Mouse (Mus musculus) gastrocnemius, postnatal 36 days (tissue): ENCODE data around the gene Klhl11. TPM values are rescaled to one million over a fixed set of nuclear protein-coding genes. Genes with fewer than 3 reads are reported as not detected.

Source experiments
- DNase-seq, 2 experiments: peaks; one replicate each; pipeline ENCODE4 v3.0.0; 2022
- intact Hi-C: fragments of 180-260 bp; cut with DNase I; formaldehyde crosslinking; loops from one replicate; pipeline ENCODE4 v1.15.1; 2025
- long read RNA-seq, 2 experiments: library from polyadenylated mRNA; stranded (forward); transcript quantifications; one replicate each; pipeline ENCODE4 v2.0.0; 2021
- total RNA-seq, 2 experiments: library from RNA; stranded (reverse); gene quantifications; 2 replicates each; pipeline ENCODE4 v1.2.3; 2021

Klhl11 gene
- total RNA-seq: 1 to 10 TPM; 3.3 to 3.7 TPM
- long read RNA-seq, experiment 1: 0 reads
- long read RNA-seq, experiment 2, partial matches to known transcripts: 0 of 1 reads
- long read RNA-seq, experiment 2, other reads (novel, unspliced or antisense): 1 of 1 reads

DNA sequence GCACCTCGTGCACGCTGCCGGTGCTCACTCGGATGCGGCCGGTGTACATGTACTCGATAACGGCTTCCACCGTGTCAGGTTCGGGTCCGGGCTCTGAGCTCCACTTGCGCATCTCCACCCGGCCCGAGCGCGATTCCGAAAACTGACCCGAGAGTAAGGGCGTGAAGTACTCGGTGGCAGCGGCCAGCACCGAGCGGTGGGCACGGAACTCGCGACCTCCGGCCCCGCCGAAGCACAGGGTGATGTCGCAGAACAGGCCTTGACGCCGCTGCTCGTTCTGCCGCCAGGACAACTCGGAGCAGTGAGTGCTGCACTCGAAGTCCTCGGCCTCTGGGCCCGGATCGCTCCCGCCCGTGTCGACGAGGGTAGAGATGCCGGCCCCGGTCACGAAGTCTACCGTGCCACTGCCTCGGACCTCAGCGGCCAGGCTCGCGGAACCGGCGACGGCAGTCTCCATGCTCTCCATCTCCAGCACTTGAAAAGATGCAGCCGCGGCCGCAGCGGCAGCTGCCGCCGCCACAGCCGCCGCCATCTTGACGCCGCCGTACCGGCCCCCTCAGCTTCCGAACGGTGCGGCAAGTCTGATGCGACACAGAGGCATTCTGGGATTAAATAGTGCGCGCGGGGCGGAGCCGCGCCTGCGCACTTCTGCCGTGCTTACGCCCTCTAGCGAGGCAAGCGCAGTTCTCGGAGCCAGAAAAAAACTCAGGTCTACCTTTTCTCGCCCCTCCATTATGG is at the start of gene Klhl11:
Gene Klhl11 (minus strand): TSS at position 545 of the 738 bp plus-strand sequence.
- intact Hi-C loops: loop anchor here (2.0 to 5.0 kb wide), 2 partner anchors 46 to 110 kb away; no protein-coding TSS in a partner anchor
- DNase-seq: peak; percentile 83 to 89

DNA sequence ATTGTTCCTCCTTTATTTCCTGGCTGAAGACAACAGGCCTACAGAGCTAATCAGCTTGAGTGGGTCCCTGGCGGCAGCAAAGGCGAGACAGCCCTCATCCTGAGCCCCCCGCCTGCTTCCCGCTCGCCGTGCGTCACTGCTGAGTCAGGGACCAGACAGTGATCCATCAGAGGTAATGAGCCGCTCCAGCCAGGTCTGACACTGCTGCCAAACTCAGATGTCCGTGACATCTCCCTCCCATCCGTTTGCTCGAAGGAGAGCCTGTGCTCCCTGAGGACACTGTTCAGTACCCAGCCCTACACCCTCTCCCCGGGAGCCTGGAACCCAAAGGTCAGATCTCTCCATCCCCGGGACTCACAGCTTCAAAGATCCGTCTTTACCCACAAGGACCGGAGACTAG is 48.3 kb upstream of the Klhl11 start:
- DNase-seq: no peak
- intact Hi-C loops: no loop called here

DNA sequence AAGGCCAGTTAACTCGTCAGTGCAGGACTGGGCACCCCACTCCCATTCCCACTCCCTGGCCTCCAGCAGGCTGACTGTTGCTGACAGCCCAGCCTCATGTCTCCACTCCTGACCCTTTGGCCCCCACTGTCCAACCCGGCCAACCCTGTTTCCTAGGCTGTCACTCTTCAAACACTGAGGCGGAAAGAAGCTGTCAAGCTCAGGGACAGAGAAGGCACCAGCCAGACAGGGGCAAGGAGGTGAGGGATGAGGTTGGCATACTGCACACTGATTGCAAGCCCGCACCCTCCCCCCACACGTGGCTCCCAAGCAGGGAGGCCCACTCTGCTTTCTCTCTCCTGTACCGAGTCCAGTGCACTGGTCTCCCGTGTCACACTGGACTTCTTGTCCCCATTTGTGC is 46.6 kb upstream of the Klhl11 start:
- DNase-seq: no peak

DNA sequence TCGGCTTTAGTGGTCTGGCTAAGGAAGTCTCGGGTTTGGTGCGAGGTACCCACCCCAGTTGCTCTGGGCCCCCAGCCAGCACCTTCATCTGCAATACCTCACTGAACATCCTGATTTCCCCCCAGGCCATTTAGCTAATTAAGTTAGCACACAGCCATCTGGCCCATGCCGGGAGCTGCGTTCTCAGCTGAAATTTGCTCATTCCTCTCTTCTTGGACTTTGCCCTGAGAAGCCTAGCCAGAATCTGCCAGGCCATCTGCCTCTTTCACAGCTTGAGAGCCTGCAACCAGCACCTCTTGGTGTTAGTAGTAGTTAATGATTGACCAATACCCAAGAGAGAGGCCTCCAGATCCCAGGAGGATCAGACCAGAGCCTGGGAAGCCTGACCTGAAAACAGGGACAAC is 45.6 kb upstream of the Klhl11 start:
- intact Hi-C loops: loop anchor here (5.0 kb wide), 1 partner anchor 34 kb away; no protein-coding TSS in a partner anchor
- DNase-seq: no peak

More for the DNA sequence above, 46.6 kb upstream of the Klhl11 start:
- intact Hi-C loops: loop anchor here (5.0 kb wide), 1 partner anchor 33 kb away; no protein-coding TSS in a partner anchor

DNA sequence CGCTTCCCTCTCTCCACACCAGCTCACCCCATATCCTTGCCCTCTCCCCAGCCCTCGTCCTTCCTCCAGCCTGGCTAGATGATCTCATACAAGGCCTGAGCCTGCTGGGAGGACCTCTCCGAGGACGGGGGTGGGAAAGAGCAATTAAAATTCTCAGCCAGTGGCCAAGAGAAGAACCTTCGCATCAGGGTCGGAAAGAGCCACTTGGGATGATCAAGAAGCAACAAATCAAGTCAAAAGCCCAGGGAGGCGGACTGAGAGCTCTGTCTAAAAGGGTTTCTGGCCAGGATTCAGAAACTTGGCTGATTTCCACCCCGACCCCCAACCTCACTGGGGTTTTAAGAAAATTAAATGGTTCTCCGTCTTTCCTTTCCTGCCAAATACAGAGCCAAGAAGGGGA is 43.8 kb upstream of the Klhl11 start:
- no peak for DNase-seq
- intact Hi-C loops: loop anchor here (5.0 kb wide), 1 partner anchor 36 kb away; no protein-coding TSS in a partner anchor

DNA sequence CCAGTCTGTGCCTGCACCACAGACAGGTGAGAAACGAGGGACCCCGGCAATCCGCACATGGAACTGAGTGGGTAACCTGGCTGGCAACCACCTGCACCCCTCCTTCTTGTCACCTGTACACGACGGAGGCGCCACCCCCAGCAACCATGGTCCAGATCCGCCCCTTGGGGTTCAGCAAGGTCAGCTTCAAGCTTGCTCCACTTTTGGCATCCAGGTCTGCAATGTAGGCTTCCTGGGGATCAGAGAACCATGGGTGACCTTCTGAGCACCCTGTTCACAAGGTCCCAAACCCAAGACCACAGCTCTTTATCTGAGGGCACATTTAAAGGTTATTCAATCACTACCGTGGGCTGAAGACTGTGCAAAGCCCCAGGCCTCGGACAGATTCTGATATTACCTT is 43.2 kb upstream of the Klhl11 start:
- intact Hi-C loops: loop anchor here (5.0 kb wide), 1 partner anchor 37 kb away; no protein-coding TSS in a partner anchor
- no peak for DNase-seq

DNA sequence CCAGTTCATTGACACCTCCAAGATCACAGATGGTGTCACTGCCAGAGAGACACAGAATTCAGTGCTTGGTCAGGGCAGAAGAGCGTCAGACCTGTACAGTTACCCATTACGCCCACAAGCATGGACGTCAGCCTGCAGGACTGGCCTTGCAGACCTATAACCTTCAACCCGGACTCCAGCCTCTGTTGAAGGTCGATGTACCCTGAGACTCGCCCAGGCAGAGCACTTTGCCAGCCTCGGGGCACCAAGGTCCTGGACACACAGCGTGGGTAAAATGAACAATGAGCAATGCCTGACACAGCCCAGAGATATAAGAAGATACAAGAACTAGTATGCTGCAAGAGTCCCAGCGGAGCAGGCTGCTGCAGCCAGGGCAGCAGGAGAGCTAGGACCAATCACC is 42.5 kb upstream of the Klhl11 start:
- intact Hi-C loops: loop anchor here (5.0 kb wide), 1 partner anchor 37 kb away; no protein-coding TSS in a partner anchor

DNA sequence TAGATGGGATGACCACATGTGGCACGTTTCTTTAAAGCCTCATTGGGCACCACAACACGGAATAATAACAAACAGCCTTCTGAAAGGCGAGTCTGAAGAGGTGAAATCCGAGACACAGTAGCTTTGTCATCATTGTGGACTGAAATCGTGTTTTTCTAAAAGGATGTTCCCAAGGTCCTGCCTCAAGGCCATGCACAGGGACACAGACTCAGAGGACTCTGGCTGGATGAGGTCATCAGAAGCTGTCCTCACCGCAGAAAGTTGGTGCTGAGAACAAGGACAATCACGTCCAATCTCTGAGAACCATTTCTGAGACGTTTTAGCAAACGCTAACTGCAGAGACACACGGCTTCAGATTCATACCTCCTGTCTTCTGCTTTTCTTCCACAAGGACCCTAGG is 41.2 kb upstream of the Klhl11 start:
- no peak for DNase-seq
- intact Hi-C loops: no loop called here

More for the DNA sequence above, 42.5 kb upstream of the Klhl11 start:
- DNase-seq: no peak

DNA sequence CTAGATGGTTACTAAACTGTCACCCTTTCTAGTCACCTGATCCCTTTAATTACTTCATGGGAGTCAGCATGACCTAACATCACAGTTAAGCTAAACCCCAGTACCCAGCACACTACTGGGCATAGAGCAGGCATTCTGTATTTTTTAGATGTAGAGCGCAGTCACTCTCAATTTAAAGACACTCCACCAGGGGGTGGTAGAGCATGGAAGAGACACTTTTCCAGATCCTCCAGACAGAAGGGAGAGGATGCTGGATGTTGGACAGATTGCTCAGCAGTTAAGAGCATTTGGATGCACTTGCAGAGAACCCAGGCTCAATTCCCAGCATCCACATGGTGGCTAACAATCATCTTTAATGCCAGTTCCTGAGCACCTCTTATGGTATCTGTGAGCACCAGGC is 39.8 kb upstream of the Klhl11 start:
- intact Hi-C loops: no loop called here
- no peak for DNase-seq

DNA sequence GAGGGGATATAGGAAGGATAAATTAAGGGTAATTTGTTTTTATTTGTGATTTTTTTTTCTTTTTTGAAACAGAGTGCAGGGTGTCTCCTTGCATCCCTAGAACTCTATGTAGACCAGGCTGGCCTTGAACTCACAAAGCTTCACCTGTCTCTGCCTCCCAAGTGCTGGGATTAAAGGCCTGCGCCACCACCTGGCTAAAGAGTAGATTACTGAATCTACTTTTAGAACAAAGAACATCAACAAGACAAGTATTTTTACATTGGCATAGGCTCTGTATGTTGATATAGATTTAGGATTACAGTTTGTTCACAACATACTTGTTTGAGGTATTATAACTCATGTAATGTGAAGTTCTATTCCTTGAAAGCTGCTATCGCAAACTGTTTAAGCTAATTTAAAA is 38.0 kb upstream of the Klhl11 start:
- intact Hi-C loops: no loop called here
- DNase-seq: no peak

DNA sequence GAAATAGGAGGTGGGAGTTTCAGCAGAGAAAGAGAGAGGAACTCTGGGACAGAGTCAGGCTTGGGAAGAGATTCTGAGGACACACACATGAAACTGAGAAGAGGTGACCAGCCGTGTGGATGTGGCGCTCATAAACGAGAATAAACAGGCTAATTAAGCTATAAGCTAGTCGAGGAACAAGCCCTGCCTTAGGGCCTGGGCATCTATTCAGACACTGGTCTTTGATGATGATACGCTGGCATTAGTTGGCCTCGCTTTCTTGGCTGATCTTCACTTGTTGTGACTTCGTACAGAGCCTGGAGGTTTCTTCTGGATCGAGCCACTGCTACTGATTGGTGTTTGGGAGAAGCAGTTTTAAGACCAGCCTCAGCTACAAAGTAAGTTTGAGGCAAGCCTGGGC is 33.5 kb upstream of the Klhl11 start:
- no peak for DNase-seq
- intact Hi-C loops: no loop called here

DNA sequence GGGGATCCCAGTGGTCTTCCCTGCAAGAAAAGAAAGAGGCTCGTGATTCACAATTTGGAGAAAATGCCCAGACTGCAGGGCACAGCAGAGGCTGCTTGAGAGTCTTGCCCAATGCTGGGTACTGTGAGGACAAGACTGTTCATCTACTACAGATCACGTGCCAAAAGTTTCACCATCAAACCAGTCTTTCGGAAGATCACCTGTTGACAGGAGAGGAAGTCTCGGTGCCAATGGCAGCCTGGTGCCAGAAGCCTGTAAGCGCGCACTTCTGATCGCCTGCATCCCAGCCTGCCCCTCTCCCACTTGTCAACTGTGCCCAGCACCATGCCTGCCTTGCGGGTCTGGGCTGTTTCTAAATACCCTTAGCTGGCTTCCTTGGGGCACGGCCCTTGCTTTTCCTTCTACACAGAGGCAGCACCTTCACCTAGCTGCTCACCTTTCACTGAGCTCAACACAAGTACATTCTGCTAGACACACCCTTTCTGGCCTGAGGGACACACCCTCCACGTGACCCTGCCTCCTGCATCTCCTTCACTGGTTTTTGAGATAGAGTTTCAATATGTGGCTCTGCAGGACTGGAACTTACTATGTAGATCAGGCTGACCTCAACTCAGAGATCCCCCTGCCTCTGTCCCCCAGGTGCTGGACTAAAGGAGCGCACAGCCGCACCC is 32.6 kb upstream of the Klhl11 start:
- intact Hi-C loops: no loop called here
- DNase-seq: no peak

DNA sequence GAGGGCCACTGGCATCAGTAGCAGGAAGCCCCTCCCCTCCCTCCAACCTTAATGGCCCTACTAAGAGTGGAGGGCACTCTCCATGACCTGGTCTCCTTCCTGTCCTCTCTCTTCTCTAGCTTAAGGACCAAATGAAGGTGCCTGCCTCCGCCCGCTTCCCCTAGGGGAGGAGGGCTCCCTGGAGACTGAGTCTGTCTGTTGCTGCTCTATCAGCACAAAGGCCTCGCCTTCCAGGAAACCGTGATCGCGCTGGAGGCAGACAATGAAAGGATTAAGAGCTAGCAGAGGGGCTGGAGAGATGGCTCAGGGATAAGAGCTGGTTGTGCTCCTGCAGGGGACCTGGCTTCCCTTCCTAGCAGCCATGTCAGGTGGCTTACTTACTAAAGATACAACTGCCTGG is 28.8 kb upstream of the Klhl11 start:
- intact Hi-C loops: no loop called here
- no peak for DNase-seq

DNA sequence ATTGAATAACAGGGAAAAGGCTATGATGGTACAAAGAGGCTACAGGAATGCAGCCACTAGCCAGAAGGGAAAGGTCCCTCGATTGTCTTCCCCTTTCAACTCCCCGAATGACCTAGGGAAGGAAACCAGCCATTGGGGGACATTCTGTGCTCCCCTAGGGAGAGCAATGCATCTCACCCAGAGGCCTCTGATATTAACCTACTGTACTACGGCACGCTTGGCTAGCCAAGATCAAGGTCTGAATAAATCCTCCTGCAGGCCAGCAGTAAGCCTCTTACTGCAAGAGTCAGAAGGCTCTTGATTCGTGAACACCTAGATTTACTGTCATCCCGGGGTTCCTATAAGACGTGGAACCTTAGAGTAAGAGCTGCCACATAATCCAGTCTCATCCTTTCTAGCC is 28.1 kb upstream of the Klhl11 start:
- intact Hi-C loops: no loop called here
- DNase-seq: no peak

DNA sequence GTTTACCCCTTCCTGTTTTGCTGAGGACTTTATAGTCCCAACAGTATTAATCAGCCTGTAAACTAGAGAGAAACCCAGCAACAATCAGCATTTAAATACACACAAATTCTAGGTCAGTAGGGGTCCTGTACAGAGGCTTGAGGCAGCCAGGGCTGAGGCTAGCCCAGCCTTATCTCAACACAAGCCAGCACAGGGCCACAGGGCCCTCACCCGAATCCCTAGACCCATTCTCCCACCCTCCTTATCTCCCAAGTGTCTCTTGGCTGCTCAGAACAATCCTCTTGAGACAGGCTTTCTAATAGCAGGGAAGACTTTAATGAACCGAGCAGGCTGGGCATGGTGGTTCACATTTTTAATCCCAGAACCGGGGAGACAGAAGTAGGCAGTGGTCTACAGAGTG is 27.7 kb upstream of the Klhl11 start:
- intact Hi-C loops: no loop called here
- no peak for DNase-seq

DNA sequence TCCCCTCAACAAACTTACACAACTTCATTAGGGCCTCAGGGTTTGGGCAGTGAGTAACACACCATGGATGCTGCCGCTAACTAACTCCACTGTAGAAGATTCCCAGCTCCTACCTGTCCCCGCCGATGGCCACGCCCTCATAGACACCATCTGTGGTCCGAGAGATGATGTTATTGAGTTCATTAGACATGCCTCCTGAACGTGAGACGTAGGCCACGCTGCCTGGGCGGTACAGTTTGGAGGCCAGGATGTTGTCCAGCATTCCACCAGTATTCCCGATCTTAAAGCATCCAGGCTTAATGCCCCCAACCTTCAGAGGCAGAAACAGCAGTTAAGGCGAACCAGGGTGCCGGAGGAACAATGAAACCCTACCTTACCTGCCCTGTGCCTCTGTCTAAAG is 21.2 kb upstream of the Klhl11 start:
- DNase-seq: no peak
- intact Hi-C loops: no loop called here

DNA sequence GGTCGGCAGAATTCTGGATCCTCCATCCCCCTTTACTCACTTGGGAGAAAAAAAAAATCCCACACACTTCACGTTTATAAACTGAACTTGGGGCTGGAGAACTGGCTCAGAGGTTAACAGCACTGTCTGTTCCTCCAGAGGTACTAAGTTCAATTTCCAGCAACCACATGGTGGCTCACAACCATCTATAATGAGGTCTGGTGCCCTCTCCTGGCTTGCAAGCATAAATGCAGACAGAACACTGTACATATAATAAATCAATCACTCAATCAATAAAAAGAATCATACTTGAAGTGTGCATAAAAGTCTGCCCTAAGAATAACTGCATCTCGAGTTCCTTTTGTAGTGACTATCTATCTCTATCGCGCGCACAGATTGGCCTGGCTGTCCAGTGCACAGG is 18.4 kb upstream of the Klhl11 start:
- DNase-seq: no peak
- intact Hi-C loops: no loop called here

DNA sequence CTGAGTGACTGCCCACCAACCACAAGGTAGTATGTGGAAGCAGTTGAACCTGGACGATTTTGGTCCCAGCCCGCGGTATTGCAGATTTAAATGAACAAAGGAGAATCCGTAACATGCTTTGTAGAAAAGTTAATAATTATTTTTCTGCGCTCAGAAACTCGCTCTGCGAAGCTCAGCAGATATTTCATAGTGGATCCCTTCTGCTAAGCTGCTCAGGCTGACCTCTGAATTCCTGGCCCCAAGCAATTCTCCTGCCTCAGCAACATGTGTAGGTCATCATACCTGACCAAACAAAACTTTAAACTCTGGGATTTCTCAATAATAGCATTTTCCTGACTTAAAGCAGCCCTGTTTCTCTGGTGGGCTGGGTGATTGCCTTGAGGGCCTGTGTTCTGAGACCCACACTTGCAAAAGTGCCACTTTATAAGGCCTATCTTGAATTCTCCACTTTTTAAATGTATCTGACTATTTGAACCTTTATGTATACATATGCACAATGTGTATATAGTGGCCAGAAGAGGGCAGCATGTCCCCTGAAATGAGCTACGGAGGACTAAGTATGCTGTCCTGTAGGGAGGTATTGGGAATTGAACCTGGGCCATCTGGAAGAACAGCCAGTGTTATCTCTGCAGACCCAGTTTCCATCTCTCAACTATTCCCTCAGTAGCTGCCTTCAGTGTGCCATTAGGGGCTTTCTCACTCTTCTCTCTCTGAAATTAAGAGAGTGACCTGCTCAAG is 13.4 kb upstream of the Klhl11 start:
- intact Hi-C loops: loop anchor here (5.0 kb wide), 1 partner anchor 71 kb away; no protein-coding TSS in a partner anchor

DNA sequence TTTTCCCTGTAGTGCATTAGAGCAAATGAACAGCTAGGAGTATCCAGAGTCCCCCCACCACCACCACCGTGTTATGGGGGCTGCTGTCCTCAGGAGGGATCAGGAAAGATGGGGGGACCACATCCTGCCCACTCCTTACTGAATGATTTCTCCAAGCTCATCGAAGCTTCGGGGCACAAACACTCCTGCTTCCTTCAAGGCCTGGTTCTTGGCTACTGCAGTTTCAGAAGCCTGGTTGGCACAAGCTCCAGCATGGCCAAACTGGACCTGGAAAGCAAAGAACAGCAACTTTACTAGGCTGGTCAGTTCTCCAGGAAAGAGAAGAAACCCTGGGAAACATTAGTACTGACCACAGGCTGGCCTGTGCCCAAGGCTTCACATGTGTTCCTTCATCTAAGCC is 11.9 kb upstream of the Klhl11 start:
- intact Hi-C loops: no loop called here
- DNase-seq: no peak

More for the DNA sequence above, 13.4 kb upstream of the Klhl11 start:
- no peak for DNase-seq

DNA sequence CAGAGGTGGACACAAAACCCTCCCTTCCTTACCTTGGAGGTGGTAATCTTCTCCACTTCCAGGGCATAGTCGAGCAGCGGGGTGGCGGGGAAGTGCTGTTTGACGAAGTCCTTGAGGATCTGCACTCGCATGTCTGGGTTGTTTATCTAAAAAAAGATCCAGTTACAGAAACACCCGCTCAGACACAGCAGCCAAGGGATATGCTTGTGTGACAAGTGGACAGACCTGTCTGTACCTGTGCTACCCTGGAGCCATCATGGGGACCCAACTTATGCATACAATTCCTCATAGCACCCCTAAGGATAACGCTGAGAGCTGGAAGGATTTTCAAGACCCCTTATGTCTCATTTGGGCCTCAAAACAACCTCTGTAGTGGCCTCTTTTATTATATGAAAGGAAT is 6.6 kb upstream of the Klhl11 start:
- intact Hi-C loops: no loop called here
- no peak for DNase-seq

DNA sequence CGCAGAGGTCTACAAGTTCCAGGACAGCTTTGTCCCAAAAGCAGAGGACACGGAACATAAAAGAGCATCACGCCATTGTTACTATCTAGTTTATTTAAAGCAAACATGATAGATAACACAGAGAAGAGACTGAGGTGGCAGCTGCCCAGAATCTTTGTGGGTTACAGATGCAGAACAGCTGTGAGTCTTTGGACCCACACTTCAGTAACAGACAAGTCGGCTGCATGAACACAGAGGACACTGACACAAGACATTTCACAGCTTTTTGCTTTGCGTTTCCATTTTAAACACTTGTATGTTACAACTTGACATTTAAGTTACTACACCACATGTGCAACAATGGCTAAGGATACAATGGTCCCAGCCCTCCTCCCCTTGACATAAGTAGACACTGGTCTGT is 3.7 kb upstream of the Klhl11 start:
- intact Hi-C loops: no loop called here
- no peak for DNase-seq
